Mouse (Mus musculus): ENCODE measurements at regions not wholly inside any gene's neighbourhood (a gene's known extent, or its start where the extent isn't known, plus 50 kb on each side); places are given as distances from the start of the nearest gene placed in this dataset.

DNA sequence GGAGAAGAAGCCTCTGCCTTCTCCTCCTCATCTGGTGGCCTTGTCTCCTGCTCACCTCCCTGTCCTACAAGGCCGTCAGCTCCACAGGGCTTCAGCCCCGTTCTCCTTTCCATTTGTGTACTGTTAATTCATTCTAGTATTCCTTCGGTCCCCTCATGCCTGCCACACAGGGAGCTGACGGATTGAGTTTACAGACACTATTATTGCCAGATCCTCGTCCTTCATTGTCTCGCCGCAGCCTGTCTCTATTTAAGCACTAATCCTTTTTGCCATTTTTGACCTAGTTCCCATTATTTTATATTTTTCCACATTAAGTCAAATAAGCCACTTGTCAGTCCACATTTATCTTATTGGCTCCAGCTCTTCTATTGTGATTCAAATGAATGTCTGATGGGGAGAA is 64.2 kb upstream of the Cd180 start:
- Histone ChIP-seq H3K27me3 (ENCODE audit: insufficient read depth, low read length) (no peaks in the 10 kb centered on the region), H3K9ac (replicated peaks) (no peak overlapping the region), H3K4me2 (ENCODE audit: low read depth, low read length) (no peak overlapping the region), H3K36me3 (replicated peaks; ENCODE audit: insufficient read depth, low read length) (no peaks in the 10 kb centered on the region), H3K4me1 (ENCODE audit: insufficient read depth) (peaks cover 10% of the 10 kb centered on the region), H3K27ac (ENCODE audit: low read depth) (no peak overlapping the region), H3K4me3 (ENCODE audit: low read depth, low read length) (no peak overlapping the region), H3K9me3 (ENCODE audit: low read length) (no peaks in the 10 kb centered on the region)
- DNase-seq = no peak
- TF ChIP-seq EP300 (IDR thresholded peaks at IDR 0.05; ENCODE audit: low read depth) (no peak), CTCF (IDR thresholded peaks at IDR 0.05; ENCODE audit: low read depth) (no peak)
- 85% methylated on average over 7 of the region's 7 CpGs for WGBS (ENCODE audit: insufficient replicate concordance)
- no peak for ATAC-seq

DNA sequence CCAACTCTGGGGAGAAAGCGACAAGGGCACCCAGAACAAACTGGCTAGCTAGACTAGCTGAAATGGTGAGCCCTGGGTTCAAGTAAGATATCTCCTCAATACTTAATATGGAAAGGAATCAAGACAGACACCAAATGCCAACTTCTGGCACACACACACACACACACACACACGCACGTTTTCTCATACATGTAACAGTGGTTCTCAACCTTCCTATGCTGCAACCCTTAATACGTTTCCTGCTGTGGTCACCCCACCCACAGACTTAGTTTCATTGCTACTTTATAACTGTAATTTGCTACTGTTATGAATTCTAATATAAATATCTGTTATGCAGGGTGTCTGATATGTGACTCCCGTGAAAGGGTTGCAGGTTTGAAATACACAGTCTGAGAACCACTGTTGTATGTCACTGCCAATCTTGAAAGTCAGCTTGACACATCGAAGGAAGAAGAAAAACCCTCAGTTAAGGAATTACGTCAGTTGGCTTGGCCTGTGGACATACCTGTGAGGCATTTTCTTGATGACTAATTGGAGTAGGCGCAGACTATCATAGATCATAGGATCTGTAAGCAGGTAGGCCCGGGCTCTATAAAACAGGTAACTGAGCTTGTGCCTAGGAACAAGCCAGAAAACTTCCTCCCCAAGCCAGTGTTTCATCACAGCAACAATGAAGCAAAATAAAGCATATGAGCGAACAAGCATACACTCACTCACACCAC is 59.0 kb upstream of the Cd180 start:
- Histone ChIP-seq H3K36me3 (replicated peaks; ENCODE audit: insufficient read depth, low read length) (no peaks in the 10 kb centered on the region), H3K9me3 (ENCODE audit: low read length) (no peaks in the 10 kb centered on the region), H3K4me1 (ENCODE audit: insufficient read depth) (no peaks in the 10 kb centered on the region), H3K9ac (replicated peaks) (no peak overlapping the region), H3K4me3 (ENCODE audit: low read depth, low read length) (no peak overlapping the region), H3K27me3 (ENCODE audit: insufficient read depth, low read length) (no peaks in the 10 kb centered on the region), H3K27ac (ENCODE audit: low read depth) (no peak overlapping the region), H3K4me2 (ENCODE audit: low read depth, low read length) (no peak overlapping the region)
- ATAC-seq (no peak), DNase-seq (no peak)
- no peak for TF ChIP-seq EP300 (IDR thresholded peaks at IDR 0.05; ENCODE audit: low read depth)
- TF ChIP-seq CTCF (IDR thresholded peaks at IDR 0.05; ENCODE audit: low read depth) = no peak
- 77% methylated on average over 10 of the region's 10 CpGs for WGBS (ENCODE audit: insufficient replicate concordance)

DNA sequence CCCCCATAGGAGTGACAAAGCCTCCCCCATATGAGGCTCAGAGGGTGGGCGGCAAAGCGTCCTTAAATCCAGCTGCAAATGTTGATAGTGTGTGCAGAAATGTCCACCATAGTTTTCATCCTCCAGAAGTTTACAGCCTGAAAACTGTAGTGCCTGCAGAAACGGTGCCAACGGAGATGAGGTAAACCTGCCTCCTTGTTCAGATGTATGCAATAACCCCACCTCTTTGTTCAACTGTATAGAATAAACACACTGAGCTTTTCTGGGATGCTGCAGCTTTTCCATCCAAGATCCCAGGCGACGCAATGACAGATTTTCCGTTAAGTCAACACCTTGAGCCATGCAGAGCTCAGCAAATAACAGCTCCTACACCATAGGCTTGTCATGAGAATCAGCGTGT is 57.3 kb upstream of the Cd180 start:
- Histone ChIP-seq H3K4me1 (ENCODE audit: insufficient read depth) (no peaks in the 10 kb centered on the region), H3K36me3 (replicated peaks; ENCODE audit: insufficient read depth, low read length) (no peaks in the 10 kb centered on the region), H3K27me3 (ENCODE audit: insufficient read depth, low read length) (no peaks in the 10 kb centered on the region), H3K9me3 (ENCODE audit: low read length) (no peaks in the 10 kb centered on the region), H3K4me3 (ENCODE audit: low read depth, low read length) (no peak overlapping the region), H3K4me2 (ENCODE audit: low read depth, low read length) (no peak overlapping the region), H3K9ac (replicated peaks) (no peak overlapping the region), H3K27ac (ENCODE audit: low read depth) (no peak overlapping the region)
- TF ChIP-seq EP300 (IDR thresholded peaks at IDR 0.05; ENCODE audit: low read depth) = no peak
- no peak for TF ChIP-seq CTCF (IDR thresholded peaks at IDR 0.05; ENCODE audit: low read depth)
- WGBS (ENCODE audit: insufficient replicate concordance) = 69% methylated on average over 8 of the region's 8 CpGs
- ATAC-seq (no peak), DNase-seq (no peak)

DNA sequence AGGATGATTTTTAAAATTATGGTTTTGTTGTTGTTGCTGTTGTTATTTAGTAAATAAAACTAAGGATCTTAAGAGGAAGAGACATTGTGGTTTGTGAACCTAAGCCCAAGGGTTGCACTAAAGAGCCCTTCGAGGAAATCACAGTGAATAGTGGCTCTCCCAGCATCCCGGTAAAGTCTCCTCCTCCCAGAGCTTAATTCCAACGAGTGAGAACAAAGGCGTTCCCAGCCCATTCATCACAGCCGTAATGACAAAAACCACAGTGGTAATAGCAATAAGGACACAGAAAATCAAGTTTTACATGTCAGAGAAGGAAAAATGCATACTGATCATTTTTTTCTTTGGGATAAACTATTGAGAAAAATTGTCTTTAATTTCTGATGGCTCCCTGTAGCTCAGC is 56.3 kb upstream of the Cd180 start:
- Histone ChIP-seq H3K27me3 (ENCODE audit: insufficient read depth, low read length) (no peaks in the 10 kb centered on the region), H3K9me3 (ENCODE audit: low read length) (no peaks in the 10 kb centered on the region), H3K4me1 (ENCODE audit: insufficient read depth) (no peaks in the 10 kb centered on the region), H3K9ac (replicated peaks) (no peak overlapping the region), H3K27ac (ENCODE audit: low read depth) (no peak overlapping the region), H3K36me3 (replicated peaks; ENCODE audit: insufficient read depth, low read length) (no peaks in the 10 kb centered on the region), H3K4me3 (ENCODE audit: low read depth, low read length) (no peak overlapping the region), H3K4me2 (ENCODE audit: low read depth, low read length) (no peak overlapping the region)
- ATAC-seq (no peak), DNase-seq (no peak)
- 55% methylated on average over 5 of the region's 5 CpGs for WGBS (ENCODE audit: insufficient replicate concordance)
- no peak for TF ChIP-seq EP300 (IDR thresholded peaks at IDR 0.05; ENCODE audit: low read depth)
- TF ChIP-seq CTCF (IDR thresholded peaks at IDR 0.05; ENCODE audit: low read depth) = no peak

DNA sequence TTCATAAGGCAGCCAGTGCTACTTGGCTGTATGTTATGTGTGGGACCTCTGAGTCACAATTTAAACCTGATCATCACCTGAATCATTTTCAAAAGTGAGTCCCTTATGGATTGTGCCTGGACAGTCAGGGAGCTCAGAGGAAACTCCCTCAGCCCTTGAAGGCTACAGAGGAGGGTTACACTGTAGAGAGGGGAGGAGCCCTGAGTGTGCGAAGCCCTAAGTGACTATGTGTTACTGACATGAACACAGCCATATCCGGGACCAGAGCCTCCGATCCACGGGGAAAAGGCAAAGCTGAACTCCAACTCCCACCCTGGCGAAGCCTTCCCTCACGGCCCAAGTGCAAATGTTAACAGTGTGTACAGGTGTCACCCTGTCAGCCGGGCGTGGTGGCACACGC is 53.7 kb upstream of the Cd180 start:
- TF ChIP-seq CTCF (IDR thresholded peaks at IDR 0.05; ENCODE audit: low read depth) (no peak), EP300 (IDR thresholded peaks at IDR 0.05; ENCODE audit: low read depth) (no peak)
- Histone ChIP-seq H3K4me2 (ENCODE audit: low read depth, low read length) (no peak overlapping the region), H3K9ac (replicated peaks) (no peak overlapping the region), H3K36me3 (replicated peaks; ENCODE audit: insufficient read depth, low read length) (no peaks in the 10 kb centered on the region), H3K27me3 (ENCODE audit: insufficient read depth, low read length) (no peaks in the 10 kb centered on the region), H3K4me1 (ENCODE audit: insufficient read depth) (no peaks in the 10 kb centered on the region), H3K4me3 (ENCODE audit: low read depth, low read length) (no peak overlapping the region), H3K9me3 (ENCODE audit: low read length) (no peaks in the 10 kb centered on the region), H3K27ac (ENCODE audit: low read depth) (no peak overlapping the region)
- WGBS (ENCODE audit: insufficient replicate concordance) = 87% methylated on average over 9 of the region's 9 CpGs
- no peak for ATAC-seq
- no peak for DNase-seq

DNA sequence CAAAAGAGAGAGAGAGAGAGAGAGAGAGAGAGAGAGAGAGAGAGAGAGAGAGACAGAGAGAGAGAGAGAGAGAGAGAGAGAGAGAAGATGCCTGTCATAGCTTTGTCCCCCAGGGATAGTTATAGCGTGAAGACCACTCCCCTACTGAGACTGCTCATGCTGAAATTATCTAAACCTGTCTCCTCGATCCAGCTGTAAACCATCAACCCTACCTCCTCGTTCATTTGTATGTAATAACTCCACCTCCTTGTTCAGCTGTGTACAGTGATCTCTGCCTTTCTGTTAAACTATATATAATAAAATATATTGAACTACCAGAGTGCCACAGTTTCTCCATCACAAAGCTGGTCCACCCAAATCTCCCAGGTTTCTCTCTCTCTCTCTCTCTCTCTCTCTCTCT is 53.2 kb upstream of the Cd180 start:
- H3K36me3 ChIP-seq (replicated peaks; ENCODE audit: insufficient read depth, low read length) = no peaks in the 10 kb centered on the region
- H3K4me2 ChIP-seq (ENCODE audit: low read depth, low read length) = no peak overlapping the region
- H3K27me3 ChIP-seq (ENCODE audit: insufficient read depth, low read length) = no peaks in the 10 kb centered on the region
- ATAC-seq (no peak), DNase-seq (no peak)
- H3K9ac ChIP-seq (replicated peaks) = no peak overlapping the region
- no peak for TF ChIP-seq EP300 (IDR thresholded peaks at IDR 0.05; ENCODE audit: low read depth)
- TF ChIP-seq CTCF (IDR thresholded peaks at IDR 0.05; ENCODE audit: low read depth) = no peak
- no peaks in the 10 kb centered on the region for H3K4me1 ChIP-seq (ENCODE audit: insufficient read depth)
- 74% methylated on average over 3 of the region's 3 CpGs for WGBS (ENCODE audit: insufficient replicate concordance)
- no peaks in the 10 kb centered on the region for H3K9me3 ChIP-seq (ENCODE audit: low read length)
- no peak overlapping the region for H3K27ac ChIP-seq (ENCODE audit: low read depth)
- no peak overlapping the region for H3K4me3 ChIP-seq (ENCODE audit: low read depth, low read length)

Measured in liver, postnatal 0 days (tissue).